ENCODE assay signal across 22 mouse cellular contexts in genomic region chr10:15553407-15554064, GRCm38 (mm10).
DNase-seq lines count a peak whose midpoint lies in the region; ATAC-seq lines count a peak whose summit lies in the region.
"Had no signal": no experiment of that assay in that cellular context is flagged by ENCODE, and none has a peak within 500 bp of the region (broad histone marks: within the 10 kb centered on the region; RNA-seq: fewer than 3 reads in every experiment).

No protein-coding gene starts in this region.

- no peaks in the 10 kb centered on the region for H3K27me3 ChIP-seq in forebrain, embryonic 12.5 days
- no peaks in the 10 kb centered on the region for H3K27me3 ChIP-seq in forebrain, embryonic 15.5 days
- no peaks in the 10 kb centered on the region for H3K27me3 ChIP-seq in midbrain, embryonic 13.5 days
- H3K27me3 ChIP-seq: CH12.LX; embryonic facial prominence, embryonic 15.5 days; heart, embryonic 15.5 days; hindbrain, embryonic 15.5 days; limb, embryonic 13.5 days; neural tube, embryonic 13.5 days had no signal

- WGBS in forebrain, embryonic 12.5 days: 49% methylated on average over 3 of the region's 3 CpGs
- 61% methylated on average over 3 of the region's 3 CpGs for WGBS in forebrain, embryonic 15.5 days
- 34% methylated on average over 3 of the region's 3 CpGs for WGBS in midbrain, embryonic 13.5 days

- H3K4me3 ChIP-seq in forebrain, embryonic 12.5 days (replicated peaks): no peak overlapping the region
- no peak overlapping the region for H3K4me3 ChIP-seq in forebrain, embryonic 15.5 days
- H3K4me3 ChIP-seq in midbrain, embryonic 13.5 days (replicated peaks): no peak overlapping the region
- H3K4me3 ChIP-seq: embryonic facial prominence, embryonic 15.5 days; heart, embryonic 15.5 days; hindbrain, embryonic 15.5 days; limb, embryonic 13.5 days; neural tube, embryonic 13.5 days had no signal

- H3K36me3 ChIP-seq in forebrain, embryonic 12.5 days (replicated peaks): no peaks in the 10 kb centered on the region
- no peaks in the 10 kb centered on the region for H3K36me3 ChIP-seq in forebrain, embryonic 15.5 days
- no peaks in the 10 kb centered on the region for H3K36me3 ChIP-seq in midbrain, embryonic 13.5 days
- H3K36me3 ChIP-seq: embryonic facial prominence, embryonic 15.5 days; heart, embryonic 15.5 days; hindbrain, embryonic 15.5 days; limb, embryonic 13.5 days; neural tube, embryonic 13.5 days had no signal

- no peaks in the 10 kb centered on the region for H3K9me3 ChIP-seq in forebrain, embryonic 12.5 days
- no peaks in the 10 kb centered on the region for H3K9me3 ChIP-seq in forebrain, embryonic 15.5 days
- no peaks in the 10 kb centered on the region for H3K9me3 ChIP-seq in midbrain, embryonic 13.5 days
- H3K9me3 ChIP-seq: embryonic facial prominence, embryonic 15.5 days; heart, embryonic 15.5 days; hindbrain, embryonic 15.5 days; limb, embryonic 13.5 days; neural tube, embryonic 13.5 days had no signal

- ATAC-seq in forebrain, embryonic 12.5 days (ENCODE audit: low FRiP score): peak; percentile 36
- ATAC-seq in forebrain, embryonic 15.5 days (replicated peaks): no peak
- 0 out of 2 replicates have a peak, but pooled peaks have one; percentile 20 for ATAC-seq in midbrain, embryonic 13.5 days
- ATAC-seq: forebrain, embryonic 14.5 days; lung, postnatal 0 days had no signal

- intact Hi-C loops in gastrocnemius, postnatal 14 days (cut with DNase I; ENCODE audit: low total_unique reads): no loop called here

- no peak overlapping the region for H3K27ac ChIP-seq in forebrain, embryonic 12.5 days
- no peak overlapping the region for H3K27ac ChIP-seq in forebrain, embryonic 15.5 days (replicated peaks)
- H3K27ac ChIP-seq in midbrain, embryonic 13.5 days: no peak overlapping the region
- H3K27ac ChIP-seq: embryonic facial prominence, embryonic 15.5 days; heart, embryonic 15.5 days; hindbrain, embryonic 15.5 days; limb, embryonic 13.5 days; liver, embryonic 14.5 days; neural tube, embryonic 13.5 days; stomach, postnatal 0 days had no signal

- H3K4me2 ChIP-seq in forebrain, embryonic 12.5 days: no peak overlapping the region
- H3K4me2 ChIP-seq in forebrain, embryonic 15.5 days (replicated peaks): no peak overlapping the region
- no peak overlapping the region for H3K4me2 ChIP-seq in midbrain, embryonic 13.5 days (replicated peaks)
- H3K4me2 ChIP-seq: embryonic facial prominence, embryonic 15.5 days; heart, embryonic 15.5 days; hindbrain, embryonic 15.5 days; limb, embryonic 13.5 days; neural tube, embryonic 13.5 days had no signal

- H3K9ac ChIP-seq in forebrain, embryonic 12.5 days: no peak overlapping the region
- no peak overlapping the region for H3K9ac ChIP-seq in forebrain, embryonic 15.5 days (replicated peaks)
- no peak overlapping the region for H3K9ac ChIP-seq in midbrain, embryonic 13.5 days (replicated peaks)
- H3K9ac ChIP-seq: embryonic facial prominence, embryonic 15.5 days; heart, embryonic 15.5 days; hindbrain, embryonic 15.5 days; limb, embryonic 13.5 days; liver, embryonic 14.5 days; neural tube, embryonic 13.5 days had no signal

- no peaks in the 10 kb centered on the region; the same call in 1 of the 2 replicates for H3K4me1 ChIP-seq in forebrain, embryonic 12.5 days
- no peaks in the 10 kb centered on the region for H3K4me1 ChIP-seq in forebrain, embryonic 15.5 days
- H3K4me1 ChIP-seq in midbrain, embryonic 13.5 days (replicated peaks): peaks cover 6% of the 10 kb centered on the region; the same call in 1 of the 2 replicates
- H3K4me1 ChIP-seq: embryonic facial prominence, embryonic 15.5 days; heart, embryonic 15.5 days; hindbrain, embryonic 15.5 days; neural tube, embryonic 13.5 days had no signal

- DNase-seq in ES-CJ7 (ENCODE audit: low read depth, low spot score): peak; percentile 5
- peak; percentile 35 for DNase-seq in embryo, embryonic 11 days
- DNase-seq in gastrocnemius, postnatal 14 days: no peak
- DNase-seq in thymus, postnatal 25 days: no peak
- DNase-seq: adrenal gland, postnatal 10 days; cerebellum, adult 11-12 months; heart, adult 18-20 months; kidney, adult 2 months; thymus, postnatal 14 days had no signal

Comparison
In these comparisons a context has a peak if more than half of its experiments do, and no peak if none do; other contexts are left out.
1. DNase-seq: peak in ES-CJ7 (single experiment) and embryo, embryonic 11 days (single experiment); none in gastrocnemius, postnatal 14 days (single experiment) and thymus, postnatal 25 days (single experiment).